Mouse (Mus musculus): ENCODE measurements around the gene Gm49630. TPM values are rescaled to one million over a fixed set of nuclear protein-coding genes. Genes with fewer than 3 reads are reported as not detected.
"Not testable (repeated sequence)": the region's sequence is repeated elsewhere in the genome, so short reads cannot be mapped to it uniquely, and the experiment has no call there.

Gene Gm49630
- not detected in 2 replicates for polyA plus RNA-seq (2015; fragmentation: Nextera tagmentation; extraction: Ambion mirVana)

- ATAC-seq; H3K27ac ChIP-seq; H3K36me3 ChIP-seq; H3K4me2 ChIP-seq (replicated peaks); H3K9ac ChIP-seq (replicated peaks); H3K4me1 ChIP-seq (replicated peaks); H3K27me3 ChIP-seq; H3K4me3 ChIP-seq (replicated peaks); H3K9me3 ChIP-seq: not testable (repeated sequence)
- WGBS: 85% methylated on average over 4 of the region's 5 CpGs
Observed at GRCm38 (mm10) chr17:7371879-7372278, at the start of gene Gm49630. Gm49630 (minus strand) TSS chr17:7371979.

- H3K9ac ChIP-seq (replicated peaks); H3K4me1 ChIP-seq (replicated peaks); H3K4me3 ChIP-seq (replicated peaks); H3K27me3 ChIP-seq; H3K9me3 ChIP-seq; H3K4me2 ChIP-seq (replicated peaks); H3K27ac ChIP-seq; H3K36me3 ChIP-seq: not testable (repeated sequence)
- peak; percentile 93 for ATAC-seq
- 37% methylated on average over 3 of the region's 3 CpGs for WGBS
Observed at GRCm38 (mm10) chr17:7420191-7420973, 48.6 kb upstream of the Gm49630 start.

GRCm38 (mm10) chr17:7414601-7415310 lies 43.0 kb upstream of the Gm49630 start:
- WGBS: 91% methylated on average over 7 of the region's 9 CpGs
- H3K4me2 ChIP-seq (replicated peaks); H3K9ac ChIP-seq (replicated peaks); ATAC-seq; H3K36me3 ChIP-seq; H3K4me3 ChIP-seq (replicated peaks); H3K27ac ChIP-seq; H3K9me3 ChIP-seq; H3K4me1 ChIP-seq (replicated peaks); H3K27me3 ChIP-seq: not testable (repeated sequence)

GRCm38 (mm10) chr17:7413336-7413735 lies 41.6 kb upstream of the Gm49630 start:
- not testable (repeated sequence) for H3K4me3 ChIP-seq (replicated peaks); ATAC-seq; H3K27me3 ChIP-seq; H3K4me2 ChIP-seq (replicated peaks); H3K4me1 ChIP-seq (replicated peaks); H3K9ac ChIP-seq (replicated peaks); H3K36me3 ChIP-seq; H3K27ac ChIP-seq; H3K9me3 ChIP-seq
- 87% methylated on average over 8 of the region's 8 CpGs for WGBS

- H3K4me3 ChIP-seq (replicated peaks); H3K4me1 ChIP-seq (replicated peaks); H3K9ac ChIP-seq (replicated peaks); H3K4me2 ChIP-seq (replicated peaks); H3K27ac ChIP-seq; H3K27me3 ChIP-seq; ATAC-seq; H3K36me3 ChIP-seq; H3K9me3 ChIP-seq: not testable (repeated sequence)
- WGBS: 61% methylated on average over 6 of the region's 6 CpGs
Observed at GRCm38 (mm10) chr17:7399770-7400169, 28.0 kb upstream of the Gm49630 start.

- H3K27ac ChIP-seq; H3K4me1 ChIP-seq (replicated peaks); H3K27me3 ChIP-seq; H3K9ac ChIP-seq (replicated peaks); H3K4me2 ChIP-seq (replicated peaks); H3K36me3 ChIP-seq; ATAC-seq; H3K4me3 ChIP-seq (replicated peaks); H3K9me3 ChIP-seq: not testable (repeated sequence)
- WGBS: 85% methylated on average over 6 of the region's 6 CpGs
Observed at GRCm38 (mm10) chr17:7398198-7398847, 26.5 kb upstream of the Gm49630 start.

- H3K9me3 ChIP-seq; H3K4me1 ChIP-seq (replicated peaks); ATAC-seq; H3K27me3 ChIP-seq; H3K4me2 ChIP-seq (replicated peaks); H3K9ac ChIP-seq (replicated peaks); H3K36me3 ChIP-seq; H3K27ac ChIP-seq; H3K4me3 ChIP-seq (replicated peaks): not testable (repeated sequence)
- WGBS: 93% methylated on average over 13 of the region's 13 CpGs
Observed at GRCm38 (mm10) chr17:7397079-7397478, 25.3 kb upstream of the Gm49630 start.

- H3K27ac ChIP-seq; H3K36me3 ChIP-seq; H3K4me3 ChIP-seq (replicated peaks); ATAC-seq; H3K9ac ChIP-seq (replicated peaks); H3K4me1 ChIP-seq (replicated peaks); H3K9me3 ChIP-seq; H3K27me3 ChIP-seq; H3K4me2 ChIP-seq (replicated peaks): not testable (repeated sequence)
- no CpG with 5 or more reads among the region's 2 CpGs for WGBS
Observed at GRCm38 (mm10) chr17:7396288-7396687, 24.5 kb upstream of the Gm49630 start.

- not testable (repeated sequence) for H3K36me3 ChIP-seq; H3K4me1 ChIP-seq (replicated peaks); H3K9ac ChIP-seq (replicated peaks); H3K4me2 ChIP-seq (replicated peaks); H3K27ac ChIP-seq; ATAC-seq; H3K4me3 ChIP-seq (replicated peaks); H3K9me3 ChIP-seq; H3K27me3 ChIP-seq
- WGBS: 95% methylated on average over 8 of the region's 8 CpGs
Observed at GRCm38 (mm10) chr17:7395671-7396070, 23.9 kb upstream of the Gm49630 start.

GRCm38 (mm10) chr17:7395116-7395515 lies 23.3 kb upstream of the Gm49630 start:
- not testable (repeated sequence) for H3K9ac ChIP-seq (replicated peaks); H3K4me1 ChIP-seq (replicated peaks); H3K9me3 ChIP-seq; ATAC-seq; H3K4me3 ChIP-seq (replicated peaks); H3K4me2 ChIP-seq (replicated peaks); H3K36me3 ChIP-seq; H3K27ac ChIP-seq; H3K27me3 ChIP-seq
- WGBS: 88% methylated on average over 7 of the region's 7 CpGs

GRCm38 (mm10) chr17:7389898-7390297 lies 18.1 kb upstream of the Gm49630 start:
- ATAC-seq: not testable (repeated sequence)

GRCm38 (mm10) chr17:7388958-7389356 lies 17.2 kb upstream of the Gm49630 start:
- 83% methylated on average over 7 of the region's 8 CpGs for WGBS
- not testable (repeated sequence) for H3K9me3 ChIP-seq; H3K27ac ChIP-seq; ATAC-seq; H3K27me3 ChIP-seq; H3K9ac ChIP-seq (replicated peaks); H3K4me3 ChIP-seq (replicated peaks); H3K36me3 ChIP-seq; H3K4me2 ChIP-seq (replicated peaks); H3K4me1 ChIP-seq (replicated peaks)

More at GRCm38 (mm10) chr17:7389898-7390297, 18.1 kb upstream of the Gm49630 start:
- H3K27ac ChIP-seq; H3K4me3 ChIP-seq (replicated peaks); H3K27me3 ChIP-seq; H3K36me3 ChIP-seq; H3K9me3 ChIP-seq; H3K4me2 ChIP-seq (replicated peaks); H3K9ac ChIP-seq (replicated peaks); H3K4me1 ChIP-seq (replicated peaks): not testable (repeated sequence)
- 76% methylated on average over 7 of the region's 7 CpGs for WGBS

Measured in midbrain, embryonic 13.5 days (tissue).